ENCODE assay signal across 7 mouse cellular contexts in genomic region chr4:147746255-147746654, GRCm38 (mm10). TPM values are rescaled to one million over a fixed set of nuclear protein-coding genes. Genes with fewer than 3 reads are reported as not detected.
"Had no signal": no experiment of that assay in that cellular context is flagged by ENCODE, and none has a peak within 500 bp of the region (broad histone marks: within the 10 kb centered on the region; RNA-seq: fewer than 3 reads in every experiment).

No protein-coding gene starts in this region.

RNA-seq across cellular contexts. Expression of gene Zfp534, which starts 43.9 kb away (rescaled TPM):
- total RNA-seq: left cerebral cortex, postnatal 10 days; left cerebral cortex, postnatal 14 days; left cerebral cortex, postnatal 25 days; liver, adult 2 months; megakaryocyte, adult 5-6 weeks; megakaryocyte-erythroid progenitor cell, adult 5-6 weeks; midbrain, postnatal 0 days had no signal
